Mouse (Mus musculus) lung, embryonic 15.5 days (tissue): ENCODE measurements around the gene Sdhb. TPM values are rescaled to one million over a fixed set of nuclear protein-coding genes. Genes with fewer than 3 reads are reported as not detected.

Experiments used
- ATAC-seq: fragments of 200-750 bp; cut with Nextera tagmentation; 2 replicates; pipeline ENCODE4 v1.8.0; 2017; ENCODE audit warnings: moderate number of reproducible peaks, borderline replicate concordance; ENCODE audit not compliant: low FRiP score, low TSS enrichment; ENCODE audit errors: extremely low read depth
- H3K27ac ChIP-seq: fragments of 300-500 bp; sonication (generic); 2 replicates; pipeline ENCODE4 v1.5.1; 2015; ENCODE audit warnings: moderate library complexity, mild to moderate bottlenecking, inconsistent platforms
- H3K27me3 ChIP-seq: fragments of 300-500 bp; sonication (generic); 2 replicates; pipeline ENCODE4 v1.6.1; 2015; ENCODE audit warnings: inconsistent platforms
- H3K36me3 ChIP-seq: fragments of 300-500 bp; sonication (generic); 2 replicates; pipeline ENCODE4 v1.6.1; 2015; ENCODE audit warnings: inconsistent platforms
- H3K4me1 ChIP-seq: fragments of 300-500 bp; sonication (generic); 2 replicates; pipeline ENCODE4 v1.6.1; 2015; ENCODE audit warnings: inconsistent platforms
- H3K4me2 ChIP-seq: fragments of 300-500 bp; sonication (generic); 2 replicates; pipeline ENCODE4 v1.6.1; 2015; ENCODE audit warnings: inconsistent platforms, mild to moderate bottlenecking, moderate library complexity
- H3K4me3 ChIP-seq: fragments of 300-500 bp; sonication (generic); 2 replicates; pipeline ENCODE4 v1.5.1; 2015; ENCODE audit warnings: mild to moderate bottlenecking, inconsistent platforms
- H3K9ac ChIP-seq: fragments of 300-500 bp; sonication (generic); 2 replicates; pipeline ENCODE4 v1.6.1; 2015; ENCODE audit warnings: inconsistent platforms
- H3K9me3 ChIP-seq: fragments of 300-500 bp; sonication (generic); 2 replicates; pipeline ENCODE4 v1.6.1; 2016; ENCODE audit warnings: inconsistent platforms
- WGBS: fragments of 180-500 bp; shearing (Covaris S2); methylation state at CpG from one replicate; pipeline ENCODE4 v1.1.7; 2015; 5-methylcytosine and 5-hydroxymethylcytosine counted together
- polyA plus RNA-seq: library from polyadenylated mRNA; unstranded; fragments of >200 nt; fragmentation: Nextera tagmentation; extraction: Ambion mirVana; gene quantifications from 2 replicates; pipeline ENCODE4 v1.2.1, GENCODE M21; 2015

Gene Sdhb
- polyA plus RNA-seq, 1 experiment from 2014 or later, result 370 TPM

DNA sequence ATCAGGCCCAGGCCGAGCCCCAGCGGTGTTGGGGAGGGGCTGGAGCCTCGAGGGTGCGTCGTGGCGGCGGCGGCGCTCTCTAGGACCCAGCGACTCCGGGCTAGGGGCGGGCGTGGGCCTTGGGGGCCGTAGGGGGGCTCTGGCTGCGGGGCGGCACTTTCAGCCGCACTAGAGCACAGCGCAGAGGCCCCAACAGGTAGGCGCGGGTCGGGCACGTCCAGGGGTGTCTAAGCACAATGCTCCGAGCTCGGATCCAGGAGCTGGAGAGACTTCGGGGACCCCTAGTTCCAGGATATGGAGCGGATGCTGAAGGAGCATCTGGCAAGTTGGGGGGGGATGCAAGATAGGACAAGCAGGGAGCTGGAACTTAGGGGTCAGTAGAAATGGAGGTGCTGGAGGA, 49.5 kb downstream of the Sdhb start:
- H3K36me3 ChIP-seq, result peaks cover 38% of the 10 kb centered on the region
- no peaks in the 10 kb centered on the region for H3K9me3 ChIP-seq
- peak overlapping the region; percentile 64 for H3K9ac ChIP-seq
- H3K4me3 ChIP-seq, result peak overlapping the region; percentile 60
- no peaks in the 10 kb centered on the region for H3K27me3 ChIP-seq
- peak overlapping the region; percentile 91 for H3K27ac ChIP-seq
- H3K4me1 ChIP-seq, result peaks cover 35% of the 10 kb centered on the region
- 0% methylated on average over 26 of the region's 26 CpGs for WGBS
- peak; percentile 80 for ATAC-seq
- peak overlapping the region; percentile 72 for H3K4me2 ChIP-seq

DNA sequence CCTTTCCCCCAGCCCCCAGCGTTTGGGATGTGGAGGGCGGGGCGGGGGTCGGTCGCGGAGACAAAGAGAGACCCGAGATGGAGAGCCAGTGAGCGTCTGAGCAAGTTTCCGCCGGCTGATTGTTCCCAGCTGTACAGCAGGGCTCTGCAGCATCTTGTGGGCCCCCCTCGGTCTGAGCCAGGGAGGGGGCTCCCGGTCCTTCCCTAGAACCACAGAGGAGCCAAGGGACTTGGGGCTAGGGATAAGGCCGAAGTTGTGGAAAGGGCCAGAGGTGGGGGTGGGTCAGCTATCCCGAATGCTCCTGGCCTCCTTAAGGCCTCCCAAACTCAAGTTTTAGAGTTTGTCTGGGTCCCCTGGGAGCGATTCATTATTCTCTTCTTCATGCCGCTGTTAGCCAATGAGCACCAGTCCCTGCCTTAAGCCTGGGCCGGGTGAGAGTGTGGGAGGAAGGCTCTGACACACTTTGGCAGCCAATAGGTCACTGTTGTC, 50.0 kb downstream of the Sdhb start:
- peak overlapping the region; percentile 64 for H3K9ac ChIP-seq
- H3K4me3 ChIP-seq, result peak overlapping the region; percentile 60
- H3K4me1 ChIP-seq, result peaks cover 39% of the 10 kb centered on the region
- H3K4me2 ChIP-seq, result peak overlapping the region; percentile 72
- no peaks in the 10 kb centered on the region for H3K27me3 ChIP-seq
- peak overlapping the region; percentile 91 for H3K27ac ChIP-seq
- no peaks in the 10 kb centered on the region for H3K9me3 ChIP-seq
- peak; percentile 53; the same call in 1 of the 2 replicates for ATAC-seq
- WGBS, result under 1% methylated on average over 17 of the region's 17 CpGs
- peaks cover 38% of the 10 kb centered on the region for H3K36me3 ChIP-seq

DNA sequence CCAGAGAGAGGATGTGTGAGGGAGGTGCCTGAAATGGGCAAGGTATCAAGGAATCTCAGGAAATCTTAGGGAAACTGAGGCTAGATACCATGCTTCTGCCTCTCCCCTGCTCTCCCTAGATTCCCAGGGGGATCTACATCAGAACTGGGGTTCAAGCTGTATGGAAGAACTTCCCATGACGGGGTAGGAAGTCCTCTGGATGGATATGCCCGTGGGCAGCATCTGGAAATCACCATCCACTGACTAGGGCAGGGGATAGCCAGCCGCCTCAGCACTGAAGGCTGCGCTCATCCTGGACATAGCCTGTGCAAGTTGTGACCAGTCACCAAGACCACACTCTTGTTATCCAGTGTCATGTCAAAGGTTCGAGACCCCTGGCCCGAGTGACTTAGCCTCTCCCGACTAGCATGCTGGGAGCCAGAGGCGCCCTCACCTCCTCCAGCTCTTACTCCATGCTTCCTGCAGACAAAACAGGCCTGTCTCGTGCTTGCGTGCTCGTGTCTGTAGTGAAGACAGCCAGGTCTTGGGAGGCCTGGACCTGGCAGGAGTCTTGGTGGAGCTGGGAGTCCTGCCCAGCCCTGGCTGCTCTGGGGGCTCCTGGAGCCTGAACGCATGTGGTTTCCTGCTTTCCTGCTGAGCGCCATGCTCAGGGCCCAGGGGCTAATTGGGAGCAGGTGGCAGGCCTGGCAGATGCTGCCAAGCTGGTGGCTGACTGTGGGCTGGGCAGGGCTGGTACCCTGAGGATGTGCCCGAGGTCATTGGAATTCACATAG, 50.7 kb downstream of the Sdhb start:
- Histone ChIP-seq H3K9me3 (no peaks in the 10 kb centered on the region), H3K27me3 (no peaks in the 10 kb centered on the region), H3K9ac (peak overlapping the region; percentile 64), H3K4me1 (peaks cover 41% of the 10 kb centered on the region), H3K4me2 (peak overlapping the region; percentile 72), H3K27ac (peak overlapping the region; percentile 91), H3K4me3 (peak overlapping the region; percentile 60), H3K36me3 (peaks cover 35% of the 10 kb centered on the region)
- 39% methylated on average over 14 of the region's 14 CpGs for WGBS
- ATAC-seq, result no peak

DNA sequence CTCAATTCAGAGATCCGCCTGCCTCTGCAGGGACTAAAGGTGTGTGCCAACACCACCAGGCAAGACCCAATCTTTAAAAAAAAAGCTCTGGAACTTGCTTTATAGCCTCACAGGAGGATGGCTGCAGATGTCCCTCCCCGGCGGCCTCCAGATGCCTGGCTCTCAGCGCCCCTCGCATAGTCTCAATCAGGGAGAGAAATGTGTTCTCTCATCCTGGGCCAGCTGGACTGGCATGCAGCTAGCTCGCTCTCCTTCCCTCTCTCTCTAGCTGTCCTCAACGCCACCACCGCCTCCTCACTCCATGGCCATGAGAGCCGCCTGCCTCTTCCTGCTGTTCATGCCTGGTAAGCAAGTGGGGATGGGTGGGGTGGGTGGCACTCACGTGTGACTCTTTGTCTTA, 51.6 kb downstream of the Sdhb start:
- ATAC-seq, result no peak
- Histone ChIP-seq H3K4me1 (peaks cover 41% of the 10 kb centered on the region), H3K27me3 (no peaks in the 10 kb centered on the region), H3K4me3 (no peak overlapping the region), H3K9me3 (no peaks in the 10 kb centered on the region), H3K4me2 (peak overlapping the region; percentile 72), H3K27ac (no peak overlapping the region), H3K36me3 (peaks cover 30% of the 10 kb centered on the region), H3K9ac (no peak overlapping the region)
- WGBS, result 74% methylated on average over 10 of the region's 10 CpGs

DNA sequence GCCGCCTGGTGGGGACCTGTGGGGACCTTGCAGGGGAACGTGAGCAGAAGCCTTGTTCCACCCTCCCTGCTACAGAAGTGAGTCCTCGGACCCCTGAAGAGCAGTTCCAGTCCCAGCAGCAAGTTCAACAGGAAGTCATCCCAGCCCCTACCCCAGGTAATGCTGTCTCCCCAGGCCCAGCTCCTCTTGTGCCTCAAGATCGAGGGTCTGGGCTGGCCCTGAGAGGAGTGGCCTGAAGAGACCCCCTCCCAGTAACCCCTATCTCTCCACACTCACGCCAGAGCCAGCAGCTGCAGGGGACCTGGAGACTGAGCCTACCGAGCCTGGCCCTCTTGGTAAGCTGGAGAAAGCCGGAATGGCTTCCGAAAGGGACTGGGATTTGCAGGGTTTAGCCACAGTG, 53.1 kb downstream of the Sdhb start:
- Histone ChIP-seq H3K4me3 (no peak overlapping the region), H3K36me3 (peaks cover 28% of the 10 kb centered on the region), H3K9ac (no peak overlapping the region), H3K27me3 (no peaks in the 10 kb centered on the region), H3K4me1 (peaks cover 44% of the 10 kb centered on the region), H3K27ac (no peak overlapping the region), H3K9me3 (no peaks in the 10 kb centered on the region), H3K4me2 (no peak overlapping the region)
- WGBS, result 66% methylated on average over 8 of the region's 8 CpGs
- ATAC-seq, result no peak

DNA sequence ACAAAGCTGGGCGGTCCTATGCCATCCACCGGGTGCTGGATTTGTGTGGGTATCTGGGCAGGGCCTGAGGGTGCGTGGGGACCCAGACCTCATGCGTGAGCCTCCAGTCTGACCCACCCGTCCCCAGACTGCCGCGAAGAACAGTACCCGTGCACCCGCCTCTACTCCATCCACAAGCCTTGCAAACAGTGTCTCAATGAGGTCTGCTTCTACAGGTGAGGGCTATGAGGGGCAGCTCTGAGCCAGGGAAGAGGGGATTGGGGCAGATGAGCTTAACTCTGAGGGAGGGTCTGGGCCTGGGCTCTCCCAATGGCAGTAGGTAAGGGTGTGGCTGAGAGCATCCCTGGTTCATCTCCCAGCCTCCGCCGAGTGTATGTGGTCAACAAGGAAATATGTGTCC, 53.9 kb downstream of the Sdhb start:
- ATAC-seq, result no peak
- no peak overlapping the region for H3K4me2 ChIP-seq
- H3K4me1 ChIP-seq, result peaks cover 50% of the 10 kb centered on the region
- peaks cover 28% of the 10 kb centered on the region for H3K36me3 ChIP-seq
- no peak overlapping the region for H3K9ac ChIP-seq
- H3K27ac ChIP-seq, result 0 out of 2 replicates have a peak overlapping the region, but pooled peaks have one; percentile 10
- no peaks in the 10 kb centered on the region for H3K27me3 ChIP-seq
- WGBS, result 85% methylated on average over 11 of the region's 11 CpGs
- no peaks in the 10 kb centered on the region for H3K9me3 ChIP-seq
- H3K4me3 ChIP-seq, result no peak overlapping the region

DNA sequence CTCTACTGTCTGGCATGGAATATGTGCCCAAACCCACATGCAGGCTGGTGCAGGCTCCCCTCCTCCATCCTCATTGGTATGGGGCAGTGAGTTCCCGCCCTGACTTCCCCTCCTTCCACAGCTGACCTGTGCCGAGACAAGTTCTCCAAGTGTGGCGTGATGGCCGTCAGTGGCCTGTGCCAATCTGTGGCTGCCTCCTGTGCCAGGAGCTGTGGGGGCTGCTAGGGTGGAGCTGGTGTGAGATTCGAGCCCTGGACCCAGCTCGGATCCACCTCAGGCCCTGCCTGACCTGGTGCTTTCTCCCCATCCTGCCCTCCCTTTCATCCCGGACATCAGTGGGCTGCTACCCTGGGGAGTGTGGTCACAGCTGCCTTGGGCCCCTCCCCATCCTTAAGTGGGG, 54.4 kb downstream of the Sdhb start:
- WGBS, result 54% methylated on average over 7 of the region's 7 CpGs
- Histone ChIP-seq H3K9me3 (no peaks in the 10 kb centered on the region), H3K4me1 (peaks cover 50% of the 10 kb centered on the region), H3K27me3 (no peaks in the 10 kb centered on the region), H3K4me3 (no peak overlapping the region), H3K9ac (no peak overlapping the region), H3K4me2 (no peak overlapping the region), H3K27ac (0 out of 2 replicates have a peak overlapping the region, but pooled peaks have one; percentile 10), H3K36me3 (peaks cover 28% of the 10 kb centered on the region)
- ATAC-seq, result no peak

DNA sequence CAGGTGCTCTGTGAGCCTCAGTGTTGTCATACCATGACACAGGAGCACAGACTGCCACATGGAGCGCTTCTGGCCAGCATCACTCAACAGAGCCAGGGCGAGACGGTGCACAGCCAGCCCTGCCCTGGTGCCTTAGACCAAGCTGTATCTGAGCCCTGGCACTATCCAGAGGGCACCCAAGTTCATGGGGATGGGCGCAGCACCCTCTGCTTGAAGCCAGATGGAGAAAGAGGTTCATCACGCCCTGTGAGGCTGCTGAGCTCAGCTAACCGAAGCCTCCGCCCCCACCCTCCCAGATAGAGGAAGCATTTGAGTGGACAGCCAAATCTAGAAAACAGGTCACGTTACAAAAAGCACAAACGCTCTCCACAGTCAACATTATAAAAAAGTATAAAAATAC, 55.3 kb downstream of the Sdhb start:
- Histone ChIP-seq H3K27ac (no peak overlapping the region; the same call in 1 of the 2 replicates), H3K9ac (no peak overlapping the region), H3K27me3 (no peaks in the 10 kb centered on the region), H3K4me1 (peaks cover 58% of the 10 kb centered on the region), H3K4me2 (no peak overlapping the region), H3K9me3 (no peaks in the 10 kb centered on the region), H3K4me3 (no peak overlapping the region), H3K36me3 (peaks cover 28% of the 10 kb centered on the region)
- 65% methylated on average over 9 of the region's 9 CpGs for WGBS
- ATAC-seq, result no peak

DNA sequence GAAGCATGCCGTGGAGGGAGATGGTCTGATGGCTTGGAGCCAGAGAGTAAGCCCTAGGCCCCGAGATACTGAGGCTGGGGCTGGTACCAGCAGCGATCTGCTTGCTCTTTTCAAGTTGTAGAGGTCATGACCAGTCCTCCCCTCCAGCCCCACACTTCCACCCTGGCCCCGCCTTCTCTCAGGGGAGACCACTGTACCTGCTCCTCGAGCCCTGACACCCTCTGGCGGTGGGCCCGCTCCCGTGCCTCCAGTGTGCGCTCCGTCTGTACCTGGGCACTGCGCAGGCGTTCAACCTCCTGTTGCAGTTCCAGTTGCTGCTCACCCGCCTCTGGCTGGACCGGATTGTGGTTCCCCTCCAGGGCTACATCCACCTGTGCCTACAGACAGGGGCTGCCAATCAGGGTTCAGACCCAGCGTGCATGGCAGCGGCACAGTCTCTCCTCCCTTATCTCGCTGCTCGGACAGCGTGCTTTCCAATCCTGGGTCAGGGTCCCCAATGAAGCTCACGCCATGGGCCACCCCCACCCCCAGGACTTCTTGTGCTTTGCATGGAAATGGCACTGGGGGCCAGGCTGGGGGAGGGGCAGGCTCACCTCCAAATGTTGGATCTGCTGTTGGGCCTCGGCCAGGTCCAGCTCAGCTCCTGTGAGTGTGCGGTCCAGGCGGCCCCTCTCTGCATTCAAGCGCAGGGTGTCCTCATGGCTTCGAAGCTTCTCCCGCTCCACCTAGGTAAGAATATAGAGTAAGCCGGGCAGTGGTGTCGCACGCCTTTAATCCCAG, 56.8 kb downstream of the Sdhb start:
- H3K4me2 ChIP-seq, result no peak overlapping the region
- no peak overlapping the region; the same call in 1 of the 2 replicates for H3K27ac ChIP-seq
- no peaks in the 10 kb centered on the region for H3K9me3 ChIP-seq
- no peaks in the 10 kb centered on the region for H3K27me3 ChIP-seq
- peaks cover 53% of the 10 kb centered on the region for H3K4me1 ChIP-seq
- H3K9ac ChIP-seq, result no peak overlapping the region
- no peak for ATAC-seq
- no peak overlapping the region for H3K4me3 ChIP-seq
- peaks cover 26% of the 10 kb centered on the region for H3K36me3 ChIP-seq
- WGBS, result 76% methylated on average over 29 of the region's 29 CpGs

DNA sequence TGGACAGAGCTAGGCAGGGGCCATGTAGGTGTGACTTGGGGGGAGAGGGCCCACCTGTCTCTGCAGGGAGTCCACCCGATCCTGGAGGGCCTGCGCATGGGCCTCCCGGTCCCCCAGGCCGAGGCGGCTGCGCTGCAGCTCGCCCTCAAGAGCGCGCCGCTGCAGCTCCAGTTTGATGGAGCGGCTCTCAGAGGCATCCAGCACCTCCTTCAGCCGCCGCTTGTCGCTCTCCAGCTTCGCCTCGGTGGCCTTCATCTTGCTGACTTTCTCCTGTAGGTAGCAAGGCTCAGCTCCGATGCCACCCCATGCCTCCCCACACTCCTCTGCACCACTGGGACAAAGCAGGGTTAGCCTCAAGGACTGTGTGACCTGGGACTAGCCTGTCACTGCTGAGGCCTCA, 59.2 kb downstream of the Sdhb start:
- no peak overlapping the region for H3K4me3 ChIP-seq
- WGBS, result 55% methylated on average over 17 of the region's 17 CpGs
- H3K4me1 ChIP-seq, result peaks cover 55% of the 10 kb centered on the region
- 0 out of 2 replicates have a peak overlapping the region, but pooled peaks have one; percentile 28 for H3K4me2 ChIP-seq
- peak overlapping the region; percentile 95 for H3K27ac ChIP-seq
- no peak for ATAC-seq
- no peak overlapping the region for H3K9ac ChIP-seq
- H3K27me3 ChIP-seq, result no peaks in the 10 kb centered on the region
- H3K36me3 ChIP-seq, result peaks cover 9% of the 10 kb centered on the region
- no peaks in the 10 kb centered on the region for H3K9me3 ChIP-seq

DNA sequence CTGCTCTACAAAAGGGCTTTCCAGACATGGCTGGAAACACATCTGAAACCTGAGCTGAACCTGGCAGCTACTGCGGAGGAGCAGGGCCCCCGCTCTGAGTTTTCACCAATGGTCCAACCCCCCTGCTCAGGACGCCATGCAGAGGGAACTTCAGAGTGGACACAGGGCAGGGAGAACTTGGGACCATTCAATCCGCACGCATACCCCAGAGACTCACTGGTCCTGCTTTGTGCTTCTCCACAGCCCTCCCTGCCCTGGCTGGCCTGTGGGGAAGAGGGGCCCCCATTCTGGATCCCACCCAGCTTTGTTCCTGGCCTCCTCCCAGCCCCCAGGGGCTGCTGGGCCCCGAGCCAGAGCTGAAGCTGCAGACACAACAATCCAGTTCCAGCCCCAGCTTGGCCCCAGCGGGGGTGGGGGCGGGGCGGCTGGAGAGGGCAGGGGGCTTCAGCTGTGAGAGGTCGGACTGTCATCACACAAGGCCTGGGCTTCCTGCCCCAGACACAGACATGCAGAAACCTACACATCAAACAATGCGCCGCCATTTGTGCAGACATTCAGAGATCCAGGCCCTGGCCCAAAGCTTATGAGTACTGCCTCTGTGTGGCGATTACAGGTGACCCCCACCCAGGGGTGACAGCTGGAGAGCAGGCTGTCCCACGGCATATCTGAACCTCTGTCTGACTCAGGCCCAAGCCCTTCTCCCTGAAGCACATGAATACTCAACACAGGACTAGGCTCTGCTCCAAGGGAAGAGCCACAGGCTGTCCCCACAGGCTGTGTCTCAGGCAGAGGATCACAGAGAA, 60.0 kb downstream of the Sdhb start:
- WGBS, result 17% methylated on average over 14 of the region's 14 CpGs
- Histone ChIP-seq H3K4me2 (peak overlapping the region; percentile 28), H3K27me3 (no peaks in the 10 kb centered on the region), H3K4me3 (no peak overlapping the region), H3K27ac (peak overlapping the region; percentile 95), H3K9ac (no peak overlapping the region), H3K9me3 (no peaks in the 10 kb centered on the region), H3K4me1 (peaks cover 48% of the 10 kb centered on the region), H3K36me3 (peaks cover 6% of the 10 kb centered on the region; the same call in 1 of the 2 replicates)
- ATAC-seq, result peak; percentile 88
